7 mouse cellular contexts compared by ENCODE assay signal in the genomic region with DNA sequence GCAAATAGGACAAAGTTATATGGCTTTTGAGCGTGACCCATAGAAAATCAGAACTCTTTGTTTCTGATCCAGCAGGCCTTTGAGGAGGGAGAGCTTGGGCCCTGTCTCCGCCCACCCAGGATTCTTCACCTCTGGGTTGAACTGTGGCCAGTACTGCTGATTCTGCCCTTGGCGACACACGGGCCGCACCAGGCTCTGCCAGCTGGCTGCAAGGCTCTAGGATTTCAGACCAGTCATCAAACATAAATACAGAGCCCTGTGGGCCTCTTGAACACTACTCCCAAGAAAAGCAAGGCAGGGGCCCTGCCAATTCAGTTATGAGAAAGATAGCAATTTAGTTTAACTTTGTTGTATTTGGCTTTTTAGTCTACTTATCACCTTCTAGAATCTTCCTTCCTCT.
DNase-seq lines count a peak whose midpoint lies in the region; ATAC-seq and TF ChIP-seq lines count a peak whose summit lies in the region.

No protein-coding gene starts in this region.

- intact Hi-C loops in left cerebral cortex, postnatal 4 days (cut with DNase I): no loop called here
- intact Hi-C loops in left cerebral cortex, postnatal 14 days (cut with DNase I): loop anchor here (10.0 kb wide), 1 partner anchor 295 kb away; no protein-coding TSS in a partner anchor

- peak overlapping the region; percentile 63; the same call in 1 of the 2 replicates for H3K9ac ChIP-seq in liver, postnatal 0 days (replicated peaks)

- no peak for ATAC-seq in liver, postnatal 0 days
- ATAC-seq in CD4-positive, CD25-positive, alpha-beta regulatory T cell, adult 4 months: no peak
- no peak for ATAC-seq in granulocyte monocyte progenitor cell, adult 5-6 weeks (replicated peaks; ENCODE audit: poor library complexity, severe bottlenecking)

- H3K27ac ChIP-seq in liver, postnatal 0 days (ENCODE audit: low read depth): peak overlapping the region; percentile 95

- no peak for TF ChIP-seq EP300 in liver, postnatal 0 days (IDR thresholded peaks at IDR 0.05; ENCODE audit: low read depth)

- no peaks in the 10 kb centered on the region for H3K27me3 ChIP-seq in liver, postnatal 0 days (ENCODE audit: insufficient read depth, low read length)

- H3K9me3 ChIP-seq in liver, postnatal 0 days (ENCODE audit: low read length): no peaks in the 10 kb centered on the region

- DNase-seq in left cerebral cortex, postnatal 4 days: peak; percentile 62
- no peak for DNase-seq in left cerebral cortex, postnatal 14 days (ENCODE audit: low spot score in 2 of 2)
- DNase-seq in adrenal gland, postnatal 36 days: peak; percentile 72 to 77
- peak; percentile 73 to 80 for DNase-seq in heart, adult 18-20 months
- no peak for DNase-seq in liver, postnatal 0 days

- no peaks in the 10 kb centered on the region for H3K36me3 ChIP-seq in liver, postnatal 0 days (replicated peaks; ENCODE audit: insufficient read depth, low read length)

- TF ChIP-seq CTCF in liver, postnatal 0 days (IDR thresholded peaks at IDR 0.05; ENCODE audit: low read depth): no peak

- H3K4me2 ChIP-seq in liver, postnatal 0 days (ENCODE audit: low read depth, low read length): peak overlapping the region; percentile 77

- H3K4me1 ChIP-seq in liver, postnatal 0 days (ENCODE audit: insufficient read depth): peaks cover 41% of the 10 kb centered on the region

- no peak overlapping the region for H3K4me3 ChIP-seq in liver, postnatal 0 days (ENCODE audit: low read depth, low read length)

- 64% methylated on average over 5 of the region's 5 CpGs for WGBS in liver, postnatal 0 days (ENCODE audit: insufficient replicate concordance)

Comparison
In these comparisons a context has a peak if more than half of its experiments do, and no peak if none do; other contexts are left out.
1. DNase-seq: peak in left cerebral cortex, postnatal 4 days (single experiment), adrenal gland, postnatal 36 days (2 of 2) and heart, adult 18-20 months (2 of 2); none in left cerebral cortex, postnatal 14 days (0 of 2) and liver, postnatal 0 days (single experiment).